Mouse (Mus musculus) sigmoid colon, adult 10 weeks (tissue): ENCODE measurements around the gene Nagpa. TPM values are rescaled to one million over a fixed set of nuclear protein-coding genes. Genes with fewer than 3 reads are reported as not detected.

Experiments used
- polyA plus RNA-seq: library from polyadenylated mRNA; stranded (reverse); fragments of 350-450 nt; fragmentation: Illumina TruSeq; extraction: RNeasy Lipid Tissue Mini Kit (QIAGEN cat#74804); gene quantifications from one replicate; pipeline ENCODE4 v1.2.3, GENCODE M21; 2014; ENCODE audit warnings: low read depth, low replicate concordance

Nagpa gene
- polyA plus RNA-seq = 0.25 TPM

DNA sequence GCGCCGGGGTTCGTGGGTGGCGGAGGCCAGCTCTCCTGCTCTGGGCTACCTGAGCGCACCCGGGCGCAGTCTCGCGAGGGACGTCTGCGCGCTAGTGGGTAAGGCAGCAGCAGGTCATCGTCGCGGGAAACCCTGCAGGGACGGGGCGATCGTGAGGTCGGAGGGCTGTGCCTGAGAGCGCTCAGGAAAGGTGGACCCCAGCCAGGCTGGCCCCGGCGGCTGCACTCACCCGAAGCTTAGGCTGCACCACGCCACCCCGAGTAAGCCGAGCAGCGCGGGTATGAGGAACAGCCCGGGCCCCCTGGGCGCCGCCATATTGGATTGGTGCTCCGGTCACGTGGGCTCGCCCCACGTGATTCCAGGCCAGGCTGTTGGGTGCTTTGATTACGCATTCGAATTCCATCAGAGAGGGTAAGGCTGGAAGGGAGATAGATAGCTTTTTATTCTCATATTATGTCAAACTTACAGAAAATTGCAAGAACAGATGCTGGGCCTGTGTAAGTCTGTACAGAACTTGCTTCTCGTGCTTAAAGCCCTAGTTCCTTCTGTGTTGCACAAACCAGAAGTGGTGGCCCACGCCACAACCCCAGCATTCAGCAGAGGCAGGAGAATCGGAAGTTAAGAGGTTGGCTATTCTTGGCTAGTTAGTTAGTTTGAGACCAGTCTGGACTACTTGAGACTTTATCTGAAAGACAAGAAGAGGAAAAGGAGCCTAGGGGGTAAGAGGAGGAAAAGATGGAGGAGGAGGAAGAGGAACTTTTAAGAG, at the start of gene Nagpa:
TSS of gene Nagpa (minus strand) at position 345 of the 766 bp plus-strand sequence.

DNA sequence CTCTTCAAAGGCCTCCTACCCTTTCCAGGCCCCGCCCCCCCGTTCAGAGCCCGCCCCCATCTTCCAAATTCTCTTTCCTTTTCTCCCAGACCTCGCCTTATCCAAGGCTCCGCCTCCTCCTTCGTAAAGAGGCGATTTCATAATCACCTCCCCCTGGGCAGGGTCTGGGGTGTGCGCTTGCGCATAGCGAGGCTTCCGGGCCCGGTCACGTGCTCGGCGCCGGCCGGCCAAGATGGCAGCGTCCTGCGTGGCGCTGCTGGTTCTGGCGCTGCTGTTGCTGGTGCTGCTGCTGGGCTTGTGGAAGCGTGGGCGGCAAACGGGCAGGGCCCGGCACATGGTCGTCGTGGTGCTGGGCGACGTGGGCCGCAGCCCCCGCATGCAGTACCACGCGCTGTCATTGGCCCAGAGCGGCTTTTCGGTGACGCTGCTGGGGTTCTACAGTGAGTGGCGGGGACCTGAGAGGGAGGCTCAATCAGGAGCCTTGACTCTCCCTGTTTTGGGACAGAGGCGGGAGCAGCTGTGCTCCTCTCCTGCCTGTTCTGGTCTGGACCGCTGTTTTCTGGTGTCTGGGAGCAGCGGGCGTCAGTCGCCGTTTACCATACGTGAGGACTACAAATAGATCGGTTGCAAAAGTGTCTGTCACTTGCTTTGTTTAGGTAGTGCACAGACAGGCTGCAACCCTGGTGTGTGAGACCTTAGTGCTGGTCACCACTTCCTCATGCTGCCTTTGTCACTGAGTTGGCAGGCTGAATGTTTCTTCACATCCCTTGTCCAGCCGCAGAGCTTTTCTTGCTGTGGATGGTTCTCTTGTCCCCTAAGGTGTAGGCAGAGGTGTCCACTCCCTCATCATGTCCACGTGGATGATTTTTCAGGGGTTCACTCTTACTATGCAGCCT, 29.9 kb upstream of the Nagpa start, which contains the start of gene Alg1:
TSS of gene Alg1 (plus strand) at position 204 of the 896 bp plus-strand sequence.

DNA sequence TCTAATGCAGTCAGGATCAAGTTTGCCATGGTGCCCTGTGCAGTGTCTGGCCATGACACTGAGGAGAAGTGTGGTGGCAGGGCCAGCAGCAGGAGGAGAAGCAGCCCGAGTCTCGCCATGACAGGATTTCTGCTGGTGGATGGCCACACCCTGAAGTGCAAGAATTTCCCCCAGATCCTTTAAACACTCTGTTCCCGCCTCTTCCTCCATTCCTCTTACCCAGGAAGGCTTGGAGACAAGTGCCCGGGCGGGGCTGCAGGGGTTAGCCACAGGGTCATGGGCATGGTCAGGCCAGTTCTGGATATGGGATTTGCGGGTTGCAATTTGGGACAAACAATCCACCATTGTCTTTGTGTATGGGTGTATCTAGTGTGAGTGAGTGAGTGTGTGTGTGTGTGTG, 18.3 kb upstream of the Nagpa start, which contains the start of gene AU021092:
TSS of gene AU021092 (minus strand) at position 160 of the 400 bp plus-strand sequence.

DNA sequence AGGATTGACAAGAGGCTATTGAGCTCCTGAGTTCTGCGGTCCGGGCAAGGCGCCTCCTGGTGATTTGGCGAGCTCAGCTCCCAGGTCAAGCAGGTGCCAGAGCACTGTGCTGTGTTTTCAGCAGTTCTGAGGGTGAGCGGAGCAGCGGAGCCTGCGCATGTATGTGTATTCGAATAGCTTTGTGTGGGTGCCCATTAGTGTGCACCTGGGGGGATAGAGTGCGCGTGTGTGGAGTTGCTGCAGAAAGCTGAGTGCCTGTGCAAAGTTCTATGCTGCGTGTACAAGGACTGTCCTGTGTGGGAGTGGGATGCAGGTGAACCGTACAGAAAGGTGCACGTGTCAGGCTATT, 56.8 kb downstream of the Nagpa start, which contains the start of gene Sec14l5:
TSS of gene Sec14l5 (plus strand) at position 73 of the 349 bp plus-strand sequence.

Other genes starting within 250 kb of the Nagpa start
- gene Anks3, start 239.8 kb downstream of the Nagpa start, polyA plus RNA-seq = 6.6 TPM
- not detected for gene Sept12, start 206.2 kb downstream of the Nagpa start, polyA plus RNA-seq
- 3.5 TPM for gene Smim22, start 196.7 kb downstream of the Nagpa start, polyA plus RNA-seq
- gene Rogdi, start 190.5 kb downstream of the Nagpa start, polyA plus RNA-seq = 0.79 TPM
- 70.1 TPM for gene Glyr1, start 154.1 kb downstream of the Nagpa start, polyA plus RNA-seq
- 29.0 TPM for gene Ubn1, start 154.0 kb downstream of the Nagpa start, polyA plus RNA-seq
- gene Ppl, start 71.6 kb downstream of the Nagpa start, polyA plus RNA-seq = 1.9 TPM
- not detected for gene Sec14l5, start 56.9 kb downstream of the Nagpa start, polyA plus RNA-seq
- gene AU021092, start 18.3 kb upstream of the Nagpa start, polyA plus RNA-seq = not detected
- 1.6 TPM for gene Alg1, start 29.6 kb upstream of the Nagpa start, polyA plus RNA-seq
- gene Eef2kmt, start 52.0 kb upstream of the Nagpa start, polyA plus RNA-seq = 3.0 TPM